Mouse (Mus musculus) ES-E14 (cell line): ENCODE measurements at regions not wholly inside any gene's neighbourhood (a gene's known extent, or its start where the extent isn't known, plus 50 kb on each side); places are given as distances from the start of the nearest gene placed in this dataset.

Experiments used
- DNase-seq: peaks from one replicate; pipeline ENCODE4 v3.0.0-alpha.2; 2013; ENCODE audit warnings: low read depth, low spot score
- H3K27ac ChIP-seq: 2 replicates; pipeline ENCODE4 v1.5.1; 2012; ENCODE audit warnings: low read depth, mild to moderate bottlenecking, low read length, moderate library complexity, mixed read lengths; ENCODE audit not compliant: poor library complexity, insufficient read depth, severe bottlenecking
- H3K36me3 ChIP-seq: 2 replicates; pipeline ENCODE4 v1.6.1; 2012; ENCODE audit warnings: mild to moderate bottlenecking, low read length, moderate library complexity, mixed read lengths; ENCODE audit not compliant: control insufficient read depth, poor library complexity, insufficient read depth, severe bottlenecking
- H3K4me1 ChIP-seq, 2 experiments: fragments of 150-350 bp in 1 of 2; sonication (generic) in 1 of 2; 2 replicates each; pipeline ENCODE4 v1.6.1; 2012; ENCODE audit warnings: low read length in 2 of 2, mild to moderate bottlenecking in 1 of 2, mixed read lengths in 1 of 2; ENCODE audit not compliant: control insufficient read depth in 2 of 2, insufficient read depth in 2 of 2, poor library complexity in 1 of 2
- H3K4me3 ChIP-seq, 2 experiments: fragments of 150-350 bp in 1 of 2; sonication (generic) in 1 of 2; 2 replicates each; pipeline ENCODE4 v1.5.1; 2012; ENCODE audit warnings: low read length in 2 of 2, low read depth in 1 of 2, mild to moderate bottlenecking in 1 of 2, mixed read lengths in 1 of 2; ENCODE audit not compliant: insufficient read depth in 1 of 2, poor library complexity in 1 of 2, severe bottlenecking in 1 of 2
- H3K9ac ChIP-seq: 2 replicates; pipeline ENCODE4 v1.6.1; 2012; ENCODE audit warnings: low read depth, mild to moderate bottlenecking, low read length, mixed read lengths; ENCODE audit not compliant: poor library complexity, insufficient read depth, severe bottlenecking
- H3K9me3 ChIP-seq: fragments of 150-350 bp; sonication (generic); 2 replicates; pipeline ENCODE4 v1.6.1; 2012; ENCODE audit warnings: low read depth, mild to moderate bottlenecking, low read length; ENCODE audit not compliant: control insufficient read depth, insufficient read depth
- CHD2 ChIP-seq: IDR thresholded peaks from 2 replicates; pipeline ENCODE4 v1.6.1; 2014; ENCODE audit warnings: mild to moderate bottlenecking, low read depth, low read length, inconsistent platforms
- HCFC1 ChIP-seq: IDR thresholded peaks from 2 replicates; pipeline ENCODE4 v1.6.1; 2012; ENCODE audit warnings: low read length, inconsistent platforms, borderline replicate concordance; ENCODE audit not compliant: insufficient read depth
- MAFK ChIP-seq: IDR thresholded peaks from 2 replicates; pipeline ENCODE4 v1.6.1; 2014; ENCODE audit warnings: mild to moderate bottlenecking, low read depth, low read length, inconsistent platforms; ENCODE audit not compliant: insufficient read depth
- ZC3H11A ChIP-seq: IDR thresholded peaks from 2 replicates; pipeline ENCODE4 v1.6.1; 2012; ENCODE audit warnings: low read depth, mild to moderate bottlenecking, inconsistent platforms, low read length, borderline replicate concordance
- ZNF384 ChIP-seq: IDR thresholded peaks from 2 replicates; pipeline ENCODE4 v1.6.1; 2012; ENCODE audit warnings: low read depth, low read length, inconsistent platforms
- in situ Hi-C, 2 experiments: fragments of 600-800 bp; cut with MboI; formaldehyde crosslinking; loops; one replicate each; pipeline ENCODE4 v1.15.1; 2025; ENCODE audit warnings: low sequenced_read_pairs in 2 of 2, inconsistent platforms in 1 of 2; ENCODE audit not compliant: unreplicated experiment in 2 of 2

DNA sequence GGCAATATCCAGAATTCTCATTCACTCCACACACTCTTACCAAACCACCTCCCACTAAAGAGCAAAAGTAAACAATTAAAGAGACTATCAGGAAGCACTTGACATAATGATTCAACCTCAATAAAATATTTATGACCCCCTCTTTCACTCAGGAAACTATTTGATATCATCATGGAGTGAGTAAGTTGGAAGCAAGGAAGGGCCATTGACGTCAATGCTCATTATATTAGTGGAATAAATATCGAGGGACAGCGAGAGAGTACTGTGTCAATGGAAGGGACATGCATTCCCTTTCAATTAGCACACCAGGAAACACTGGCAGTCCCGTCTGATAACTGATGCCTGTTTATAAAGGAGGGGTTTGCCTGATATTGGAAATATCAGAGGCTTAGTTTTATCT lies 358.9 kb downstream of the Kcnj2 start:
- no peak overlapping the region for H3K9ac ChIP-seq
- no peak for TF ChIP-seq ZNF384
- TF ChIP-seq MAFK = no peak
- no peak for TF ChIP-seq ZC3H11A
- no peak for TF ChIP-seq HCFC1
- no peak for TF ChIP-seq CHD2
- DNase-seq = no peak
- H3K27ac ChIP-seq = no peak overlapping the region
- H3K9me3 ChIP-seq = no peaks in the 10 kb centered on the region
- H3K4me3 ChIP-seq = no peak overlapping the region
- no peaks in the 10 kb centered on the region for H3K4me1 ChIP-seq
- H3K36me3 ChIP-seq = no peaks in the 10 kb centered on the region
- in situ Hi-C loops = loop anchor here in 1 of 2 experiments (25.0 kb wide), 1 partner anchor 888 kb away; no protein-coding TSS in a partner anchor

DNA sequence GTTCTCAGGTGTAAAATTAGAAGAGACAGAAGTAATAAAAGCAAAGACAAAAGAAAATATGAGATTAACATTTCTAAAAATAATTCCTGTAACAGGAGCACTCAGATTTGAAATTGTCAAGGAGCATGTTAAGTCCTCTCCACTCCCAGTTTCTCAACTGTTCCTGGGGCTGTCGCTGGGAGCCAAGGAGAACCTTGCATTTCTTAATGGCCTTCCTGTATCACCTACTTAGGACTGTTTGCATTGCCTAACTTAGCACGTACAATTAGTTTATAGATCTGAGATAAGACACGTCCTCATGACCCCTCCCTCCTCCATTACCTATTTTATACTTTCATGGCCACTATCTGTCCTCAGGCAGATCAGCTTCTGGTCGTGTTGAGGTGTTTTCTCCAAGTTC lies 360.8 kb downstream of the Kcnj2 start:
- no peaks in the 10 kb centered on the region for H3K36me3 ChIP-seq
- H3K9ac ChIP-seq = no peak overlapping the region
- no peaks in the 10 kb centered on the region for H3K9me3 ChIP-seq
- in situ Hi-C loops = loop anchor here in 1 of 2 experiments (25.0 kb wide), 1 partner anchor 889 kb away; no protein-coding TSS in a partner anchor
- no peak for DNase-seq
- H3K4me1 ChIP-seq = no peaks in the 10 kb centered on the region
- no peak for TF ChIP-seq ZNF384
- TF ChIP-seq MAFK = no peak
- no peak for TF ChIP-seq ZC3H11A
- no peak for TF ChIP-seq HCFC1
- no peak for TF ChIP-seq CHD2
- no peak overlapping the region for H3K27ac ChIP-seq
- H3K4me3 ChIP-seq = no peak overlapping the region

DNA sequence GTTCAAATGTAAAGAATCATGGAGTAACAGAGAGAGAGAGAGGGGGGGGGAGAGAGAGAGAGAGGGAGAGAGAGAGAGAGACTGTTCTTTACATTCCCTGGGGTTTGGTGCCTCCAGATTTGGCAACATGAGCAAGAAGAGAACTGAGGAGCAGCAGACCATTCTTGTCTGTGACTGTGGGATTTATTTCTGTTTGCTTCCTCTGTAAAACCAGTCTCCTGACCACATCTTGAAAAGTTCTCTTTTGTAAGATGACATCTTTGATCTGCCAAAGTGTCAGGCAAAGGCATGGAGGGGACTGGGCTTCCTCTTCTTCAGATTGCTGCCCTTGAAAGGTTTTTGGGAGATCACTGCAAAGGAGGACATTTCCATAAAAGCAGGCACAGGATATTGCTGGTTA lies 376.3 kb downstream of the Kcnj2 start:
- Histone ChIP-seq H3K9ac (no peak overlapping the region), H3K9me3 (no peaks in the 10 kb centered on the region), H3K4me3 (no peak overlapping the region), H3K36me3 (no peaks in the 10 kb centered on the region), H3K4me1 (no peaks in the 10 kb centered on the region), H3K27ac (no peak overlapping the region)
- TF ChIP-seq ZC3H11A (no peak), HCFC1 (no peak), CHD2 (no peak), MAFK (no peak), ZNF384 (no peak)
- no peak for DNase-seq
- in situ Hi-C loops = loop anchor here (10.0 to 25.0 kb wide), 2 partner anchors 905 to 907 kb away; no protein-coding TSS in a partner anchor

DNA sequence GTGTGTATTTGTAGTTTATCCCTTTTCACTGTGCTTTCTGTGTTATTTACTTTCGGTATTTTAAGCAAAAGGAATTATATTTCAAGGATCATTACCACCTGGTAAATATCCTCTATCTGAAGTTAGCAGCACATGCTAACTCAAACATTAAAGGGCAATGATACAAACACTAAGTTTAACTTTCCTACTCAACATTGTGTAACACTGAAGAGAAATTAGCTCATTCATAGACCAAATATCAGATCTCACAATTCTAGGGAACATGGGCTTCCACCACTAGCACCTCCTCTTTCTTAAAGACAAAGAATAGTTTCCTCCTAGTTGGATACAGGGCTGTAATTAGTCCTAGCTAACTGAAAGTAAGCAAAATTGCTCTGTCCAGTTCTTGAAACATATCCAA lies 377.4 kb downstream of the Kcnj2 start:
- H3K4me1 ChIP-seq = no peaks in the 10 kb centered on the region
- H3K27ac ChIP-seq = no peak overlapping the region
- H3K9ac ChIP-seq = no peak overlapping the region
- no peak for TF ChIP-seq ZNF384
- no peak for TF ChIP-seq CHD2
- TF ChIP-seq ZC3H11A = no peak
- TF ChIP-seq HCFC1 = no peak
- no peak for TF ChIP-seq MAFK
- in situ Hi-C loops = loop anchor here (10.0 to 25.0 kb wide), 2 partner anchors 906 to 909 kb away; no protein-coding TSS in a partner anchor
- no peaks in the 10 kb centered on the region for H3K9me3 ChIP-seq
- no peaks in the 10 kb centered on the region for H3K36me3 ChIP-seq
- no peak for DNase-seq
- H3K4me3 ChIP-seq = no peak overlapping the region

DNA sequence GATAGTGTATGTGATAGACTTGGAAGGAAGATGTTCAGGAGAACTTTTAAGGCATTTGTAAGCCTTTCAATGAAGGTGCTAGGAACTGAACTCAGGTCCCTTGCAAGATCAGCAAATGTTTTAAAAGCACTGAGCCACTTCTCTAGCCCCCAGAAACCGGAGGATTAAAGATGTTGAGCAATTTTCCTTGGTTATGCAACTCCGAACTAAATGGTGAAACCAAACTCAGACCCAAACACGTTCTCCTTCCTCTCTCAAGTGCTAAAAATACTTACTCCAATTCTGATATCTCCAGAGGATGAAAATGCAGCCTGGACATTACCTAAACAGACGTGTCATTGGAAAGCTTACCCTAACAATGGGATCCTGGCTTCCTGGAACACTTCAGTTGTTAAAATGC lies 378.8 kb downstream of the Kcnj2 start:
- in situ Hi-C loops = loop anchor here (10.0 to 25.0 kb wide), 2 partner anchors 907 to 910 kb away; no protein-coding TSS in a partner anchor

More for the DNA sequence above, 378.8 kb downstream of the Kcnj2 start:
- H3K4me1 ChIP-seq = no peaks in the 10 kb centered on the region
- no peak overlapping the region for H3K4me3 ChIP-seq
- no peak overlapping the region for H3K9ac ChIP-seq
- no peaks in the 10 kb centered on the region for H3K9me3 ChIP-seq
- H3K27ac ChIP-seq = no peak overlapping the region
- TF ChIP-seq ZC3H11A (no peak), ZNF384 (no peak), CHD2 (no peak), MAFK (no peak), HCFC1 (no peak)
- DNase-seq = no peak
- no peaks in the 10 kb centered on the region for H3K36me3 ChIP-seq
